Mouse (Mus musculus) yolk sac, embryonic 10.5 days (tissue): Measurements from ENCODE around the gene Olfr437.
"Not testable (repeated sequence)": the region's sequence is repeated elsewhere in the genome, so short reads cannot be mapped to it uniquely, and the experiment has no call there.

ENCODE experiments used
- DNase-seq: peaks from one replicate; pipeline ENCODE4 v3.0.0-alpha.2; 2017; ENCODE audit warnings: low spot score

Olfr437 gene

DNA sequence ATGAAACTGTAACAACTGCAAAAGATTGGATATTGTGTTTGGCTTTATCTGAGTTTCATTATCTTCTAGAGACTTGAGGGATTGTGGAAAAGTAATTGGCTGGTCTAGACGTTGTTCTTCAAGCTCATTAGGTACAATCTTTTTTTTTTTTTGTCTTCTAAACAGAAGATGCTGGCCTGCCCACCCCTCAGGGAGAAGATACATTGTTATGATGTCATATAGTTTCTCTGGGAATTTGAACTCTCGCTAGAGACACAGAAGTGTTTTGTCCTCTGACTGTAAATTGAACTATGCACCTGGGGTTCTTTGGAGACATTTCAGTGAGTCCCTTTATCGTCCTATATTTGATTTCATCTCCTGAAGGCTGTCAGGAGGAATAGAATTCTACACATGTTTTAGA lies at the start of gene Olfr437:
TSS of gene Olfr437 (plus strand) at position 301 of the 400 bp plus-strand sequence.
- DNase-seq: no peak

DNA sequence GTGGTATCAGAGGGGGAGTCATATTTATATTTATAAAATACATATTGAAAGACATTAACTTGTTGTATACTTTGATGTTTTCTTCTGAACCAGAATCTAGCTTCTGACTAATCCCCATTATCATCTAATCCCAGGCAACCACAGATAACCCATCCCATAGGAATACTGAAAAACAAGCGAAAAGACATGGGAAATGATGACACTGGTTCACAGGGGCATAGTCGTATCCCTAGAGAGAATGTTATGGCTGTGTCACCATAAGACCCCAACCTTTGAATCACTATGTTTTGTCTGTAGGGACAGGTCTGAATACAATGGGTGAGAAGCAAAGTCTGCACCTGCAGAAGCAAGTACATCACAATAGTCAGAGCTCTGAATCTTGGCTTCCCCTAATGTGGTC lies 16.8 kb upstream of the Olfr437 start, which contains the start of gene Olfr237-ps1:
TSS of gene Olfr237-ps1 (plus strand) at position 301 of the 400 bp plus-strand sequence.
- DNase-seq: not testable (repeated sequence)

DNA sequence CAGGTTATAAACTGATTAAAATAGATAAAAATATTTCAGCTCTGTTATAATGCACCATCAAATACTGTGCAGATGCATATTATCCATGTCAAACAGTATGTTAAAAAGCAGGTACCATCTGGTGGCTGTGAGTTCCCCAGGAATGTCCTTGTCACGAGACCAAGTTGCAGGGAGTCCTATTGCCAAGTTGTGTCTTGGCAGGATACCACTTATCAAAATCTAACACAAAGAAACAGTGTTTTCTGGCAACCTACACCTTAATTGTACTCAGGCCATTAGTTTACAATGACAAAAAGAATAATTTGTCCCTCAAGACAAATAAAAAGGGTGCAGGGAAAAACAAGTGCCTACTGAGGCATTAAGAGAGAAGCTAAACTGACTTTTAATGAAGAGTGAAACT lies 3.6 kb upstream of the Olfr437 start:
- DNase-seq: no peak

DNA sequence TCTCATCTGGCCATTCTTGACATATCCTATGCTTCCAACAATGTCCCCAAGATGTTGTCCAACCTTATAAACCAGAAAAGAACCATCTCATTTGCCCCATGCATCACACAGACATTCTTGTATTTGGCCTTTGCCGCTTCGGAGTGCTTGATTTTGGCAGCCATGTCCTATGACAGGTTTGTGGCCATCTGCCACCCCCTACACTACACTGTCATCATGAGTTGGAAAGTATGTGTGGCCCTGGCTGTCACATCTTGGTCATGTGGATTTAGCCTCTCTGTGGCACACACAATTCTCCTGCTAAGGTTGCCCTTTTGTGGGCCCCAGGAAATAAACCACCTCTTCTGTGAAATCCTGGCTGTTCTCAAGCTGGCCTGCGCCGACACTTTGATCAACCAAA lies 4.2 kb downstream of the Olfr437 start:
- DNase-seq: no peak

DNA sequence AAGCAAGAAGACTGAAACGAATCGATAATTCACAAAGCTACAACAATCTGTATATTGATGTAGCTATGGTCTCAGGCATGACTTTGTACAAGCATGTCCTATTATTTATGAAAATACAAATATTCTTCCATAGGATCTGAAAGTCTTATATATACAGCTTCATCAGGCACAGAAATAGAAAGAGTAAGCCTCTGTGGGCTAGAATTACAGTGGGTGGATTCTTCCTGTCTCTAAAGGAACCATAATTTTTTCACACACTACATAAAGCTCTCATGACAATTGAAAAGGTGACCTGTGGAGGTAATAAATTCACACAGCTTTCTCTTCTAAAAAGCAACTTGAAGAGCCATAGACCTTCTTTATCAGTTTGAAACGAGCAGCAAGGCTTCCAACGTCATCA lies 8.8 kb downstream of the Olfr437 start, which contains the start of gene Olfr13:
TSS of gene Olfr13 (plus strand) at position 301 of the 400 bp plus-strand sequence.
- no peak for DNase-seq

DNA sequence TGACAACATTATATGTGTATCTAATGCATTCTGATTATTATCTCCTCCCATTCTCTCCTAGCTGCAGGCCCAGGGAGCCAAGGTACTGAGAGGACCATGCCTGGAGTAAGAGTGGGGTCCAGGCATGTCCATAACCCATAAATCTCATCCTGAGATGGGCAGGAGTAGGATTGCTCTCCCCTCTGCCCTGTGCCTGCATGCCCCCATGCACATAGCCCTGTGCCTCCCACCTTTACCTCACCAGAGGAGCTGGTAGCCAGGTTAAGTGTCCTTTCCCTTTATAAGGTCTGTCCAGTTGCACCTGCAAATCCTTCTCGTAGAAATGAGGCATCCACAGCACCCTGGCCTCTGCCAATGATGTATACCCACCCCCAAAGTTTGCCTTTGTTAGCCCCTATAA lies 15.0 kb downstream of the Olfr437 start:
- no peak for DNase-seq

DNA sequence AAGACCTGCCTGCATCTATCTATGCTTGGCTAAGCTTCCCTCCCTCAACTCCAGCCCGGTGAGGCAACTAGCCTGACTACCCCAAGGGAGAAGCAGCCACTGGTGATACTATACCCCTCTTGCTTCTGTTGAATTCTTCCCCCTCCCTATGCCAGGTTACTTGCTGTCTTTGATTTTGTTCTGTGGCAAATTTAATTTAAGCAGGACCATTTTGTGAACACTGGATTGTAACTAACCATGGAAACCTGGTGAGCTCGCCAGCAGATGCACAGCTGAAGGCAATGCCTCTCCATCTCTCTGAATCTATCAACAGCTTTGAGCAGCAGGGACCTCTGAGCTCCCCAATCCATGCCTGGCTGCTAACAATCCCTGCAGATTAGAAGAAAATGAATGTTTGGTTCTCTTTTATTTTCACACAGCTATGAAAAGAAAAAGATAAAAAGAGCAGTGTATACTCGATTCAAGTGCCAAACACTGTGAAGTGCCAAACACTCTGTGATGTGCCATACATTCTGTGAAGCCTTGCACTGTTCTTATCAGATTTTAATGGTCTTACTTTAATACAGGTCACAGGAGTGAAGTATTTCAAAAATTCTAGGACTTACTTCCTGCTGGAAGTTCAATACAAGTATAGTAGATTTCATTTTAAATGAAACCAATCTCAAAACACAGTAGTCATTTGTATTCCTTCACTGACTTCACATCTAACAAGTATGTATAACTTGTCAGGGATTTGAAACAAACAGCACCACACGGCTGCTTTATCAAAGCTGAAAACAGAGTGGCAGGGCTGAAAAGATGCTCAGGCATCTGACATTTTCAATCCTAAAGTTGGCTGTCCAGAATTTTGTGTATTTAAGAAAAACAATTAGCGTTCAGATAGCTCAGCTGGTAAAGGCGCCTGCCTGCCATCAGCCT lies 15.8 kb downstream of the Olfr437 start:
- DNase-seq: no peak

DNA sequence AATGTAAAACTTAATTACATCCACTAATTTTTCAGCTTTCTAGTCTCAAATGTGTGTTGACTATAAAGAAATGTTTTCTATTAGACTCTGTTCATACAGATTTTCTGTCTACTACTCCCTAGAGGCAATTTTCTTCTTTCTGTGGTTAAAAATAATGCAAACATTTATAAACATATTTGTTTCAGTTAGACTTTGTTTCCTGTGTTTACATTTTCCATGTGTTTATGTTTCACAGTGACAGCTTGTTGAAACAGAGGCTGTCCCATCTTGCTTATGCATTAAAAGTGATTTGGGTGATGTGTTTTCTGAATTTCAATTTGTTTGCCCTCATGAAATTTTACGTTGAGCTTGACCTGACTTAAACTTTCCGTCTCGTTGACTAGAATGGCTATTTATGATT lies 27.9 kb downstream of the Olfr437 start:
- no peak for DNase-seq

DNA sequence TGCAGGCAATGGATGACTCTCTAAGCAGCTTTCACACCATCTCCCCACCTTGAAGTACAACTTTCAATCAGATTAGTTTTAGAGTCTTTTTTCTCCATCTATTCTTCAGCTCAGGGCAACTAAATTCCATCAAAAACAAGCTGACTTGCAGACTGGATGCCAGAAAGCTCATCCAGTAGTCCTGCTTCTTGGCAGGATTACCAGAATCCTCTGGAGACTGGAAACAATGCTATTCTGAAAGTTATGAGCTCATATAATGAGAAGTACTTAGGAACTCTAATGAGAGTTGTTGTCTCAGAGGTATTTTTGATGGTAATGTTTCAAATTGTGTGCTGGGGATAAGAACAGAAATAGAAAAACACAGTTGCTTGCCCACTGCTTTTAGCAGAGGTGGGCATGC lies 33.7 kb downstream of the Olfr437 start, which contains the start of gene Olfr435:
TSS of gene Olfr435 (plus strand) at position 366 of the 400 bp plus-strand sequence.
- DNase-seq: no peak

DNA sequence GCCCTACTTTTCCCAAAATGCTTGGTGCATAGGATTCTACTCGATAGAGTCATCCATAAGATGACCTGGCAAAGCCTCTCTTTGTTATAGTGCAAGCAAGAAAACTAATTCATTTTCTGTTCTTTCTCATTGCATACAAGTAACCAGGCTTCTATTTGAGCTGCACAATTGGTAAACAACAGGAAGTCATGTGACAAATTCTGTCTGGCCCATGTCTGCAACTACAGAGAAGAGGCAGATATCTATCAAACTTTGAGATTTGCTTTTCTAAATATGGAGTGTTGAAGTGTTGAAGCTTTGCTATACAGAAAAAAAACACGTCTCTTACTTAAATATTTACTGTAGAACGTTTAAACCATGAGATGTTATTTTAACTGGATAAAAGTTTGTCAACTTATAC lies 35.0 kb downstream of the Olfr437 start:
- no peak for DNase-seq

DNA sequence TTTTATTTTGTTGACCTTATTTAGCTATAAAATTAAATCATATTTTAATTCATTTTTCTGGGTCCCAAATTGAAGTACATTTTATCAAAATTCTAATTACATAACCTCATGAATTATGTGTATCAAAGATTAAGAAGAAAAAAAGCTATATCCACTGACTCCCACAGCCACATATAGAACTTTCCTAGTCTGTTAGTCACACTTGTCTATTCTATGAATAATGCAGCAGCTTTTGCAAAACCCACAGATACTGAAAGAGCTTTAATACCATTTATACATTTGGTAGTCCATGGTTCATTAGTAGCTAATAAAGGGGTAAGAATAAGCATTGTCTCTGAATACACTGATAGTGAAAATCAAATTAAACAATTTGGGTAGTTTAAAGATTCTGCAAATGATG lies 39.7 kb downstream of the Olfr437 start:
- no peak for DNase-seq

DNA sequence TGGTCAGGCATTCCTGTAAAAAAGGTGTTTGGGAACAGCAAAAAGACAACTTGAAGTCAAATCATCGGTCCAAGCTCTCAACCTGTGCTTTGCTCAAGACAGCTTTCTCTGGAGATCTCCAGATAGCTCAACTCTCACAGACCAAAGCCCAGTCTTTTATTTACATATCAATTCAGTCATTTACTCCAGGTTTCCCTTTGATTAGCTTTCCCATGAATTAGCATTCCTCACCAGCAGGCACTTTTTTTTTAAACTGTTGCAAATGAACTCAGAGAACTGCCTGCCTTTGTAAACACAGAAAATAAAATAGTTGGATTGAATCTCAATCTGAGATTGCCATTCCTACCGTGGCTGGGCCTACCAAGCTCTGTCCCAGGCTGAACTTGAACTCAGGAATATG lies 42.3 kb downstream of the Olfr437 start:
- DNase-seq: no peak

DNA sequence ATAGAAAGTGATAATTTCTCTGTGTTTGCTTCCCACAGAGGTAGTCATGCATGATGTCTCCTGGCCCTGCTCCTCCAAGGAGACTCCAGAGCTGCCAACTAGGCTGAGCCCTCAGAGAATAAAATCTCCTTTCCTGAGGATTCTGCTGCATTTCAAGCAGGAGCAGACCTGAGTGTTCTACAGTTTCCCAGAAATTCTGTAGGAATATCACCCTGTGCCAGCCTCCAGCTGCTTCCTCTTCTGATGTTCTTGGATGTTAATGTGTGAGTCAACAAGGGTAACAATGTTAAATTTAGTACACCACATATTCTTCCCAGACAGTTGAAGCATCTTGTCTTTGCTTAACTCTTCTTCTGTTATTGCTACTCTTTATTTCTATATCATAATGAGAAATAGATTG lies 49.8 kb downstream of the Olfr437 start, which contains the start of gene Olfr434:
TSS of gene Olfr434 (plus strand) at position 149 of the 400 bp plus-strand sequence.
- DNase-seq: not testable (repeated sequence)
